Mouse (Mus musculus): Measurements from ENCODE around the gene Pkib. TPM values are rescaled to one million over a fixed set of nuclear protein-coding genes. Genes with fewer than 3 reads are reported as not detected.

The Pkib gene
- total RNA-seq (2023; ENCODE audit: inconsistent age) = 51.7 to 65.3 TPM (median 55.4 TPM) in 4 replicates

GRCm38 (mm10) chr10:57631896-57632867 lies at the start of gene Pkib:
Pkib (plus strand) TSS chr10:57631981.

GRCm38 (mm10) chr10:57784876-57785150 lies 153.0 kb downstream of the Pkib start, which contains the start of gene Fabp7:
Fabp7 (plus strand) TSS chr10:57784881.

Other genes with a start within 250 kb of the Pkib start
- 10.2 to 12.2 TPM (median 12.0 TPM) in 4 replicates for gene Hsf2, start 145.6 kb upstream of the Pkib start, total RNA-seq (2023; ENCODE audit: inconsistent age)
- 152 to 166 TPM (median 159 TPM) in 4 replicates for gene Serinc1, start 99.5 kb upstream of the Pkib start, total RNA-seq (2023; ENCODE audit: inconsistent age)
- not detected in 4 replicates for gene Fabp7, start 152.9 kb downstream of the Pkib start, total RNA-seq (2023; ENCODE audit: inconsistent age)
- 14.6 to 21.0 TPM (median 18.6 TPM) in 4 replicates for gene Smpdl3a, start 162.4 kb downstream of the Pkib start, total RNA-seq (2023; ENCODE audit: inconsistent age)

All from B cell, adult (primary cell).